Mouse (Mus musculus) lung, postnatal 0 days (tissue): Measurements from ENCODE around the gene Prm1.

Experiments used
- CTCF ChIP-seq: IDR thresholded peaks from 2 replicates; pipeline ENCODE4 v1.5.1; 2016; ENCODE audit warnings: antibody characterized with exemption, mild to moderate bottlenecking
- EP300 ChIP-seq: IDR thresholded peaks from 2 replicates; pipeline ENCODE4 v1.6.1; 2016; ENCODE audit warnings: antibody characterized with exemption, mild to moderate bottlenecking, control low read depth

DNA sequence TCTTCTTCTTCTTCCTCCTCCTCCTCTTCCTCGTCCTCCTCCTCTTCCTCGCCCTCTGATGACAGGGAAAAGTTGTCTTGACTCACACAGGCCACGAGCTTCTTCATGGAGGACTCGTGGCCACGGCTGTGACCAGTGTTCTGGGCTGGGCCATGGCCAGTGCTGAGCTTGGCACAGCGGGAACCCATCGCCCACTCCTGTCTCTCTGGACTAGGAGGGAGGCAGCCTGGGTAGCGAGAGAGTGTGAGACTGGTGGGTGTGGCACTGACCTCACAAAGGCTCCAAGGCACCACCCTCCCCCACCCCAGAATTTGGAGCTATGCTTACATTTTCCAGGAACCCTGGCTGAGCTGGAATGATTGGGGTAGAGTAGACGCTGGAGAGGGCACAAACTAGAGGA is 14.9 kb downstream of the Prm1 start, which contains the start of gene Prm3:
- TF ChIP-seq EP300, result no peak
- TF ChIP-seq CTCF, result no peak
